Mouse (Mus musculus): ENCODE data around the gene Disc1.

Disc1 gene

GRCm38 (mm10) chr8:125053505-125054435 is at the start of gene Disc1:
TSS of gene Disc1 (plus strand) at chr8:125054195.
- DNase-seq, result peak in 1 of 2 experiments; percentile 24

GRCm38 (mm10) chr8:125012695-125013627 is 41.0 kb upstream of the Disc1 start, which contains the start of gene Tsnax:
TSS of gene Tsnax (plus strand) at chr8:125012997.
- DNase-seq, result peak; percentile 85 to 91

GRCm38 (mm10) chr8:125024085-125024484 is 29.9 kb upstream of the Disc1 start:
- DNase-seq, result no peak

GRCm38 (mm10) chr8:125027211-125027610 is 26.8 kb upstream of the Disc1 start:
- DNase-seq, result no peak

GRCm38 (mm10) chr8:125028841-125029240 is 25.2 kb upstream of the Disc1 start:
- no peak for DNase-seq

GRCm38 (mm10) chr8:125031276-125031675 is 22.7 kb upstream of the Disc1 start:
- DNase-seq, result no peak

GRCm38 (mm10) chr8:125034669-125035068 is 19.3 kb upstream of the Disc1 start:
- peak; percentile 60 to 64 for DNase-seq

- DNase-seq, result no peak
Observed at GRCm38 (mm10) chr8:125037081-125037480, 16.9 kb upstream of the Disc1 start.

- no peak for DNase-seq
Observed at GRCm38 (mm10) chr8:125038731-125039130, 15.3 kb upstream of the Disc1 start.

- DNase-seq, result no peak
Observed at GRCm38 (mm10) chr8:125040587-125041375, 13.2 kb upstream of the Disc1 start.

GRCm38 (mm10) chr8:125041496-125041895 is 12.5 kb upstream of the Disc1 start:
- DNase-seq, result no peak

- no peak for DNase-seq
Observed at GRCm38 (mm10) chr8:125043394-125043793, 10.6 kb upstream of the Disc1 start.

GRCm38 (mm10) chr8:125043935-125044334 is 10.1 kb upstream of the Disc1 start:
- no peak for DNase-seq

GRCm38 (mm10) chr8:125045760-125046159 is 8.2 kb upstream of the Disc1 start:
- DNase-seq, result no peak

GRCm38 (mm10) chr8:125049051-125049750 is 4.8 kb upstream of the Disc1 start:
- DNase-seq, result no peak

GRCm38 (mm10) chr8:125049826-125050225 is 4.2 kb upstream of the Disc1 start:
- DNase-seq, result no peak

- peak; percentile 69 to 71 for DNase-seq
Observed at GRCm38 (mm10) chr8:125052026-125052425, 2.0 kb upstream of the Disc1 start.

- peak; percentile 18 to 22 for DNase-seq
Observed at GRCm38 (mm10) chr8:125054436-125054810, 428 bp downstream of the Disc1 start.

- no peak for DNase-seq
Observed at GRCm38 (mm10) chr8:125060904-125061303, 6.9 kb downstream of the Disc1 start.

GRCm38 (mm10) chr8:125065596-125065995 is 11.6 kb downstream of the Disc1 start:
- no peak for DNase-seq

GRCm38 (mm10) chr8:125066913-125067595 is 13.1 kb downstream of the Disc1 start:
- peak; percentile 78 for DNase-seq
